Comparison of ENCODE assay signal across 1 mouse cellular context in genomic region chr3:137918172-137918931, GRCm38 (mm10).
A peak's percentile ranks its signal among the peaks of the same experiment; 100 is the strongest.
TF ChIP-seq lines count a peak whose summit lies in the region.

TSS of gene Lamtor3 (plus strand) at chr3:137918506.

TF ChIP-seq in CH12.LX, 34 proteins besides CTCF, POLR2A, EP300 and RAD21 (continued from another document):
- peak; percentile 65; the same call in 1 of the 2 replicates for TF ChIP-seq CHD1 (IDR thresholded peaks at IDR 0.05; ENCODE audit: low read depth, low read length)
- TF ChIP-seq ZNF384 (IDR thresholded peaks at IDR 0.05; ENCODE audit: low read depth, low read length): peak; percentile 99
- peak; percentile 98 for TF ChIP-seq MXI1 (IDR thresholded peaks at IDR 0.05; ENCODE audit: low read depth, low read length)
- TF ChIP-seq POLR2AphosphoS2 (IDR thresholded peaks at IDR 0.05; ENCODE audit: low read depth, low read length): peak; percentile 95
- TF ChIP-seq BHLHE40 (IDR thresholded peaks at IDR 0.05; ENCODE audit: low read depth, low read length): peak; percentile 91
- no peak for TF ChIP-seq PAX5 (IDR thresholded peaks at IDR 0.05; ENCODE audit: low read length)
- TF ChIP-seq MEF2A (IDR thresholded peaks at IDR 0.05; ENCODE audit: borderline replicate concordance, low read depth, low read length): peak; percentile 85
- peak; percentile 95 for TF ChIP-seq UBTF (IDR thresholded peaks at IDR 0.05; ENCODE audit: low read depth, low read length)
- TF ChIP-seq IRF4 (IDR thresholded peaks at IDR 0.05; ENCODE audit: low read depth, low read length): peak; percentile 78; the same call in 1 of the 2 replicates
- TF ChIP-seq GABPA (IDR thresholded peaks at IDR 0.05; ENCODE audit: insufficient replicate concordance, low read depth, low read length): no peak; the same call in 1 of the 2 replicates
- peak; percentile 89; the same call in 1 of the 2 replicates for TF ChIP-seq ZMIZ1 (IDR thresholded peaks at IDR 0.05; ENCODE audit: low read depth, low read length)
- peak; percentile 94 for TF ChIP-seq TCF12 (IDR thresholded peaks at IDR 0.05; ENCODE audit: low read depth, low read length)
- TF ChIP-seq NRF1 (IDR thresholded peaks at IDR 0.05; ENCODE audit: low read depth, low read length): peak; percentile 91
- TF ChIP-seq JUND (conservative IDR thresholded peaks at IDR 0.05; ENCODE audit: low read depth, low read length): no peak
- peak; percentile 99 for TF ChIP-seq ELF1 (IDR thresholded peaks at IDR 0.05; ENCODE audit: low read depth, low read length)
- TF ChIP-seq MYC (IDR thresholded peaks at IDR 0.05; ENCODE audit: low read depth, low read length): peak; percentile 96
- TF ChIP-seq CHD2 (IDR thresholded peaks at IDR 0.05; ENCODE audit: low read length): peak; percentile 87
- TF ChIP-seq KAT2A (IDR thresholded peaks at IDR 0.05; ENCODE audit: insufficient replicate concordance, low read length): peak; percentile 89
- peak; percentile 68; the same call in 1 of the 2 replicates for TF ChIP-seq E2F4 (IDR thresholded peaks at IDR 0.05; ENCODE audit: insufficient replicate concordance, low read depth, low read length)
- no peak for TF ChIP-seq JUN (IDR thresholded peaks at IDR 0.05; ENCODE audit: insufficient read depth, low read depth, low read length)
- TF ChIP-seq MAFK (IDR thresholded peaks at IDR 0.05; ENCODE audit: insufficient replicate concordance, low read length): 0 out of 2 replicates have a peak, but pooled peaks have one; percentile 46
- peak; percentile 91 for TF ChIP-seq TBP (conservative IDR thresholded peaks at IDR 0.05; ENCODE audit: low read depth, low read length)
- TF ChIP-seq SIN3A (IDR thresholded peaks at IDR 0.05; ENCODE audit: low read length): peak; percentile 100
